Mouse (Mus musculus) ES-E14 (cell line): Measurements from ENCODE around the gene Acot3. TPM values are rescaled to one million over a fixed set of nuclear protein-coding genes. Genes with fewer than 3 reads are reported as not detected.
"Not testable (repeated sequence)": the region's sequence is repeated elsewhere in the genome, so short reads cannot be mapped to it uniquely, and the experiment has no call there.

Source experiments
- DNase-seq: peaks from one replicate; pipeline ENCODE4 v3.0.0-alpha.2; 2013; ENCODE audit warnings: low read depth, low spot score
- H3K27ac ChIP-seq: 2 replicates; pipeline ENCODE4 v1.5.1; 2012; ENCODE audit warnings: low read depth, mild to moderate bottlenecking, low read length, moderate library complexity, mixed read lengths; ENCODE audit not compliant: poor library complexity, insufficient read depth, severe bottlenecking
- H3K36me3 ChIP-seq: 2 replicates; pipeline ENCODE4 v1.6.1; 2012; ENCODE audit warnings: mild to moderate bottlenecking, low read length, moderate library complexity, mixed read lengths; ENCODE audit not compliant: control insufficient read depth, poor library complexity, insufficient read depth, severe bottlenecking
- H3K4me1 ChIP-seq, 2 experiments: fragments of 150-350 bp in 1 of 2; sonication (generic) in 1 of 2; 2 replicates each; pipeline ENCODE4 v1.6.1; 2012; ENCODE audit warnings: low read length in 2 of 2, mild to moderate bottlenecking in 1 of 2, mixed read lengths in 1 of 2; ENCODE audit not compliant: control insufficient read depth in 2 of 2, insufficient read depth in 2 of 2, poor library complexity in 1 of 2
- H3K4me3 ChIP-seq, 2 experiments: fragments of 150-350 bp in 1 of 2; sonication (generic) in 1 of 2; 2 replicates each; pipeline ENCODE4 v1.5.1; 2012; ENCODE audit warnings: low read length in 2 of 2, low read depth in 1 of 2, mild to moderate bottlenecking in 1 of 2, mixed read lengths in 1 of 2; ENCODE audit not compliant: insufficient read depth in 1 of 2, poor library complexity in 1 of 2, severe bottlenecking in 1 of 2
- H3K9ac ChIP-seq: 2 replicates; pipeline ENCODE4 v1.6.1; 2012; ENCODE audit warnings: low read depth, mild to moderate bottlenecking, low read length, mixed read lengths; ENCODE audit not compliant: poor library complexity, insufficient read depth, severe bottlenecking
- H3K9me3 ChIP-seq: fragments of 150-350 bp; sonication (generic); 2 replicates; pipeline ENCODE4 v1.6.1; 2012; ENCODE audit warnings: low read depth, mild to moderate bottlenecking, low read length; ENCODE audit not compliant: control insufficient read depth, insufficient read depth
- CHD2 ChIP-seq: IDR thresholded peaks from 2 replicates; pipeline ENCODE4 v1.6.1; 2014; ENCODE audit warnings: mild to moderate bottlenecking, low read depth, low read length, inconsistent platforms
- HCFC1 ChIP-seq: IDR thresholded peaks from 2 replicates; pipeline ENCODE4 v1.6.1; 2012; ENCODE audit warnings: low read length, inconsistent platforms, borderline replicate concordance; ENCODE audit not compliant: insufficient read depth
- MAFK ChIP-seq: IDR thresholded peaks from 2 replicates; pipeline ENCODE4 v1.6.1; 2014; ENCODE audit warnings: mild to moderate bottlenecking, low read depth, low read length, inconsistent platforms; ENCODE audit not compliant: insufficient read depth
- ZC3H11A ChIP-seq: IDR thresholded peaks from 2 replicates; pipeline ENCODE4 v1.6.1; 2012; ENCODE audit warnings: low read depth, mild to moderate bottlenecking, inconsistent platforms, low read length, borderline replicate concordance
- ZNF384 ChIP-seq: IDR thresholded peaks from 2 replicates; pipeline ENCODE4 v1.6.1; 2012; ENCODE audit warnings: low read depth, low read length, inconsistent platforms
- in situ Hi-C, 2 experiments: fragments of 600-800 bp; cut with MboI; formaldehyde crosslinking; loops; one replicate each; pipeline ENCODE4 v1.15.1; 2025; ENCODE audit warnings: low sequenced_read_pairs in 2 of 2, inconsistent platforms in 1 of 2; ENCODE audit not compliant: unreplicated experiment in 2 of 2
- total RNA-seq: library from RNA; depleted of rRNA; stranded (reverse); fragments of 300-350 nt; gene quantifications from 2 replicates; pipeline ENCODE4 v1.2.3, GENCODE M21; 2012

Gene Acot3
- total RNA-seq, 1 experiment, result 0.27 TPM

GRCm38 (mm10) chr12:84010201-84010600 lies 41.7 kb upstream of the Acot3 start:
- no peak overlapping the region for H3K9ac ChIP-seq
- H3K4me1 ChIP-seq, result no peaks in the 10 kb centered on the region
- no peaks in the 10 kb centered on the region for H3K9me3 ChIP-seq
- DNase-seq, result no peak
- no peak for TF ChIP-seq CHD2
- no peak for TF ChIP-seq MAFK
- TF ChIP-seq ZC3H11A, result no peak
- no peak for TF ChIP-seq HCFC1
- no peak for TF ChIP-seq ZNF384
- in situ Hi-C loops, result no loop called here
- no peaks in the 10 kb centered on the region; the same call in 1 of the 2 replicates for H3K36me3 ChIP-seq
- H3K27ac ChIP-seq, result no peak overlapping the region
- H3K4me3 ChIP-seq, result peak overlapping the region in 1 of 2 experiments; percentile 54; a peak in 2 of 4 replicates

DNA sequence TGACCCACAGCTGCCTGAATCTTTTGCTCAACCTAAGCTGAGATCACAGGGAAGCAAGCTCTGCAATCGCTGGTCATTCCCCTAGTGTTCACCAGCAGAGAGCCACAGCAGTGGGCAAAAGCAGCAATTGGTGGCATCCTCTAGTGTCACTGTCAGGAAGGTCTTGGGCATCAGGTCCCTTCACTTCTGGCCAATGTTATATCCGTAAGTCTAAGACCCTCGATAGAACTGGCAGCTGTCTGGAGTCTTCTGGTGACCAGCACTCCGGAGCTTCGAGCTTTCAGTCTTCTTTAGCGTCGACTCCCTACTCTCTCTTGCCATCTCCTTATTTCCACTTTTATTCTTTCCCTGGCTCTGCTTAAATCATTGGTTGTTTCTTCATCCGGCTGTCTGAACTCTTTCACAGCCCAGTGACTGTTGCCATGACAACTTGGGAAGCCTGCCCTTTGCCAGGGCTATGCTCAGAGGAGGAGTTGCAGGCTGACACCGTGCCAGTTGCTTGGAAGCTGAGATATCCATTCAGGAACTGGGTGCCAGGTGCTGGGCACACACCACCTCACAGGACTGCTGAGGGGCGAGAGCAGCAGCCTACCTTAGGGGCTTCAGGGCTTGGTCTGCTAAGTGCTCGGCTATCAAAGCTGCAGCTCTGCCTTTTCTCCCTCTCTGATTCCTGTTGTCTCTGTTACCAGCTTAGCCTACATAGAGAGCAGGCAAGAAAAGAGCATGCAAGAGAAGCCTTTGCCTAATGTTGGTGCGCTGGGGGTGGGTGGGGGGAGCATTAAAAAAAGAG lies 40.5 kb upstream of the Acot3 start:
- DNase-seq, result no peak
- no peak overlapping the region for H3K27ac ChIP-seq
- no peak overlapping the region for H3K4me3 ChIP-seq
- H3K36me3 ChIP-seq, result no peaks in the 10 kb centered on the region; the same call in 1 of the 2 replicates
- no peaks in the 10 kb centered on the region for H3K9me3 ChIP-seq
- H3K9ac ChIP-seq, result no peak overlapping the region
- no peak for TF ChIP-seq ZNF384
- in situ Hi-C loops, result no loop called here
- peaks cover 0 to 2% of the 10 kb centered on the region in 2 experiments; a peak in 2 of 4 replicates for H3K4me1 ChIP-seq

DNA sequence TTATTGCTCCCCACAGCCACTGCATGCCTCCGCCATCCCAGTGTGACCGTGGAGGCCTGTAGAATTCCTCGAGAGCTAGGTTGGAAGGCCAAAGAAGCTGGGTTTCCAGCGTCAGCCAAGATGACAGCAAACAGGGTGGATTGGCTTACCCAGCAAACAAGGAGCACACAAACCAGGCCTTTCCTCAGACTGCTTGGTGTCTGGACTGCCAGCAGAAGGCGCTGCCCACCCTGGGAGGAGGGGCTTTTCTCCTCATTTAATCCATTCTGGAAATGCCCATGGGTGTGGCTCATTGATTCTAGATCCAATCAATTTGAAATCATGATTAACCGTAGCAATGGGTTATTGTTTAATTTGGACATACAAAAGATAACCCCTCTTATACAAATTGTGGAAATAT lies 38.8 kb upstream of the Acot3 start:
- no peak overlapping the region for H3K4me3 ChIP-seq
- TF ChIP-seq CHD2 (no peak), MAFK (no peak), ZC3H11A (no peak), ZNF384 (no peak), HCFC1 (no peak)
- H3K9ac ChIP-seq, result no peak overlapping the region
- H3K27ac ChIP-seq, result no peak overlapping the region
- no peaks in the 10 kb centered on the region; the same call in 1 of the 2 replicates for H3K9me3 ChIP-seq
- no peaks in the 10 kb centered on the region; the same call in 1 of the 2 replicates for H3K36me3 ChIP-seq
- H3K4me1 ChIP-seq, result peaks cover 0 to 2% of the 10 kb centered on the region in 2 experiments; a peak in 2 of 4 replicates
- DNase-seq, result no peak
- in situ Hi-C loops, result no loop called here

DNA sequence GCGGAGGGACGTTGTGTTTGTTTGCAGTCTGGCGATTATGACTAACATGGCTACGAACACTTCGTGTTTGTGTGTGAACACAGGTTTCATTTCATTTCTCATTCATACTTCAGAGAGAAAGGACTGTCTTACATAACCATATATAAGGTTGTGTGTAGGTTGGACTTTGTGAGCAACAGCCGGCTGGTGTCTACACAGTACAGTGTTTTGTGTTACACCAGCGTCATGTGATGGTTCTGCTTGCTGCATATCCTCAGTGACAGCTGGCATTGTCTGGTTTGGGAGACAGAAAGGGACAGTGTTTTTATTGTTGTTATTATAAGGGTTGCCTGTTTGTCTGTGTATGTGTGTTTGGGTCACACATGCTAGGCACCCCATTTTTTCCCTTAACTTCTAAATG lies 38.2 kb upstream of the Acot3 start:
- in situ Hi-C loops, result no loop called here

GRCm38 (mm10) chr12:84020528-84020927 lies 31.4 kb upstream of the Acot3 start:
- DNase-seq, H3K27ac ChIP-seq, H3K36me3 ChIP-seq, H3K9me3 ChIP-seq, H3K4me3 ChIP-seq, in situ Hi-C loops, H3K9ac ChIP-seq, H3K4me1 ChIP-seq: not testable (repeated sequence)

More for the DNA sequence above, 38.2 kb upstream of the Acot3 start:
- H3K9ac ChIP-seq, result no peak overlapping the region
- no peak overlapping the region for H3K4me3 ChIP-seq
- TF ChIP-seq MAFK, result no peak
- no peaks in the 10 kb centered on the region; the same call in 1 of the 2 replicates for H3K36me3 ChIP-seq
- DNase-seq, result no peak
- peaks cover 0 to 2% of the 10 kb centered on the region in 2 experiments; a peak in 2 of 4 replicates for H3K4me1 ChIP-seq
- no peaks in the 10 kb centered on the region; the same call in 1 of the 2 replicates for H3K9me3 ChIP-seq
- H3K27ac ChIP-seq, result no peak overlapping the region

- H3K4me1 ChIP-seq, H3K9ac ChIP-seq, H3K27ac ChIP-seq, H3K36me3 ChIP-seq, DNase-seq, H3K9me3 ChIP-seq, in situ Hi-C loops, H3K4me3 ChIP-seq: not testable (repeated sequence)
These were observed 29.7 kb upstream of the Acot3 start for GRCm38 (mm10) chr12:84022266-84022665.
